Mouse (Mus musculus) lung, postnatal 0 days (tissue): ENCODE measurements around the gene Prpsap2.

ENCODE experiments used
- CTCF ChIP-seq: IDR thresholded peaks from 2 replicates; pipeline ENCODE4 v1.5.1; 2016; ENCODE audit warnings: antibody characterized with exemption, mild to moderate bottlenecking
- EP300 ChIP-seq: IDR thresholded peaks from 2 replicates; pipeline ENCODE4 v1.6.1; 2016; ENCODE audit warnings: antibody characterized with exemption, mild to moderate bottlenecking, control low read depth

DNA sequence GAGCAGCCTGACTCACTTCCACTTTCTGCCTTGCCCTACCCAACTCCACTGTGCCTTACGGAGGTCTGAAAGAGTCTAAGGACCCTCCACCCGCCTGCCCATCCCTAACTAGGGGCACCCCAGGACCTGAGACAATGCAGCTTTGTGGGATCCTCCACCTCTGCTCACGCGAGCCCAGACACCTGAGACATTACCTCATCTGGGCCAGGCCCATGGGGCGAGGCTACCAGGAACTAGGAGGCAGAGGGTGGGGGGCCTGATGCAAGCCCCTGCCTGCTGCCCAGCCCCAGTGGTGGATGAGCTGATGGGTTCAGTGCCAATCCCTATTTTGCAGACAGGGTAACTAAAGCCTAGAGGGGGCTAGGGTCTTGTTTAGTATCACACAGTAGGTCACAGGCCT, 62.4 kb downstream of the Prpsap2 start:
- TF ChIP-seq CTCF (no peak), EP300 (no peak)
